Mouse (Mus musculus) liver, adult 2 months (tissue): ENCODE measurements at regions not wholly inside any gene's neighbourhood (a gene's known extent, or its start where the extent isn't known, plus 50 kb on each side); places are given as distances from the start of the nearest gene placed in this dataset.

Experiments
- DNase-seq: peaks from one replicate; pipeline ENCODE4 v3.0.0-alpha.2; 2011; ENCODE audit warnings: low read depth, low spot score; ENCODE audit errors: extremely low read depth
- H3K27ac ChIP-seq: fragments of 200-500 bp; replicated peaks from 2 replicates; pipeline ENCODE4 v1.5.1; 2012; ENCODE audit warnings: low read depth, mild to moderate bottlenecking, control low read depth, inconsistent platforms, low read length; ENCODE audit not compliant: insufficient read depth
- H3K27me3 ChIP-seq: fragments of 200-500 bp; 2 replicates; pipeline ENCODE4 v1.6.1; 2012; ENCODE audit warnings: mild to moderate bottlenecking, moderate library complexity, low read length, inconsistent platforms; ENCODE audit not compliant: control insufficient read depth, insufficient read depth
- H3K36me3 ChIP-seq: fragments of 200-500 bp; 2 replicates; pipeline ENCODE4 v1.6.1; 2012; ENCODE audit warnings: low read length, inconsistent platforms; ENCODE audit not compliant: control insufficient read depth, insufficient read depth
- H3K4me1 ChIP-seq: fragments of 200-500 bp; 2 replicates; pipeline ENCODE4 v1.6.1; 2011; ENCODE audit warnings: low read length; ENCODE audit not compliant: control insufficient read depth, insufficient read depth
- H3K4me3 ChIP-seq: fragments of 200-500 bp; 2 replicates; pipeline ENCODE4 v1.5.1; 2011; ENCODE audit warnings: low read depth, mild to moderate bottlenecking, control low read depth, low read length, moderate library complexity; ENCODE audit not compliant: insufficient read depth
- H3K79me2 ChIP-seq: fragments of 200-500 bp; 2 replicates; pipeline ENCODE4 v1.6.1; 2012; ENCODE audit warnings: inconsistent platforms, mild to moderate bottlenecking, low read length, moderate library complexity; ENCODE audit not compliant: control insufficient read depth, insufficient read depth
- H3K9ac ChIP-seq: fragments of 200-500 bp; 2 replicates; pipeline ENCODE4 v1.6.1; 2012; ENCODE audit warnings: low read depth, mild to moderate bottlenecking, control low read depth, inconsistent platforms, low read length
- CTCF ChIP-seq: fragments of 200-500 bp; IDR thresholded peaks from 2 replicates; pipeline ENCODE4 v1.5.1; 2011; ENCODE audit warnings: low read depth, low read length, control low read depth
- POLR2A ChIP-seq: fragments of 200-500 bp; IDR thresholded peaks from 2 replicates; pipeline ENCODE4 v1.6.1; 2011; ENCODE audit warnings: low read length, control low read depth; ENCODE audit not compliant: insufficient read depth; ENCODE audit errors: extremely low read depth
- WGBS: fragments of 180-500 bp; shearing (Covaris S2); methylation state at CpG from one replicate; pipeline ENCODE4 v1.1.7; 2018; 5-methylcytosine and 5-hydroxymethylcytosine counted together

DNA sequence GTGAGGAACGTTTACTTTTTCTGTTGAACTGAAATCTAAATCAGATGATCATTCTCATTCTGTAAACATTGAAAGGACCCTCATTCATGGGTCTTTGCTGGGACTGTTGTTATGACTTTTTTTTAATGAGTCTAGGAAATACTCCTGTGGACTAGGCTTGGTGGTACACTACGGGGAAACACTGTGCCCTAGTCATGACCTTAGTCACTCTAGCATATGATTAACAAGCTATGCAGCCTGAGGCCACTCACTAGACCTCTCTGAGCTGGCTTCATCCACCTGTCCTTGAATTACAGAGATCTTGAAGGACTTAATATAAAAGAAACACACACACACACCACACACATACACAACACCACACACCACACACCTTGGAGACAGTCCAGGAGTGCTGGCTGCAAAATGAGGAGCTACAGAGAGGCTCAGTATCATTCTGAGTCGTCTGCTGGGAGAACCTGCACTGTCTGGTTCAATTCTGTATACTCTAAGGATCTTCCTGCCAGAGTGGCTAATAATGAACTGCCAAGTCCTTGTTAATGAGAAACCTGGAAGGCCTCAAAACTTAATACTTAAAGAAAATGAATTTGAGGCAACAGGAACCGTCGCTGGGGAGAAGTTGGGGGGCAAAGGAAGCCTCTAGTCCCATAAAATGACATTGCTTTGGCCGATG, 428.0 kb downstream of the Atp23 start:
- Histone ChIP-seq H3K9ac (no peak overlapping the region), H3K79me2 (no peaks in the 10 kb centered on the region), H3K27ac (no peak overlapping the region), H3K4me1 (no peaks in the 10 kb centered on the region), H3K36me3 (no peaks in the 10 kb centered on the region), H3K4me3 (no peak overlapping the region), H3K27me3 (no peaks in the 10 kb centered on the region)
- no peak for DNase-seq
- 58% methylated on average over 6 of the region's 6 CpGs for WGBS
- TF ChIP-seq POLR2A = no peak
- no peak for TF ChIP-seq CTCF

DNA sequence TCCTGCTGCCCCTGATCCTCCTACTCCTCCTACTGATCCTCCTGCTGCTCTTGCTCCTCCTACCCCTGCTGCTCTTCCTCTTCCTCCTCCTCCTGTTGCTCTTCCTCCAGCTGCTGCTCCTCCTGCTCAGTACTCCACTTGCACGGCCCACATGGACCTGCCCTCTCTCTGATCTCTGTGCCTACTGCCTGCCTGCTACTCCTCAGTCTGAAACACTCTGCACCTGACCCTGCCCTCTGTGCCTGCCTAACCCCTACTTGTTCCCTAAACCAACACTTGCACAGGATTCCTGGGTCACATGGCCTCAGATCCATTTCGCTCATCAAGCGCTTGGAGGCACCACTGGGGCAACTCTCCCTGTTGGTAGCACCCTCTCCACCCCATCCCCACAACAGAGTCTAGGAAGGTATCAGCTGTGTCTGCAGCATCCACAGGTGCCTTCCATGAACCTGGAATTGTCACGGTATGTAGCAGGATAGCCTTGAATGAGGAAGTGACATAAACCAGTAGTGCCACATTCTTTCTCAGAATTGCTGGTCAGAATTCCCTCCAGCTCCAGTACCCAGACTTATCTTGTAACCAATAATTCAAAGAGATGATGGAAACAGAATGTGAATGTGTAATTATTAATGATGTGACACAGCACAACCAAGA, 430.2 kb downstream of the Atp23 start:
- WGBS = 62% methylated on average over 4 of the region's 4 CpGs
- Histone ChIP-seq H3K27ac (no peak overlapping the region), H3K27me3 (no peaks in the 10 kb centered on the region), H3K4me3 (no peak overlapping the region), H3K79me2 (no peaks in the 10 kb centered on the region), H3K36me3 (no peaks in the 10 kb centered on the region), H3K4me1 (no peaks in the 10 kb centered on the region), H3K9ac (no peak overlapping the region)
- TF ChIP-seq CTCF (no peak), POLR2A (no peak)
- no peak for DNase-seq

DNA sequence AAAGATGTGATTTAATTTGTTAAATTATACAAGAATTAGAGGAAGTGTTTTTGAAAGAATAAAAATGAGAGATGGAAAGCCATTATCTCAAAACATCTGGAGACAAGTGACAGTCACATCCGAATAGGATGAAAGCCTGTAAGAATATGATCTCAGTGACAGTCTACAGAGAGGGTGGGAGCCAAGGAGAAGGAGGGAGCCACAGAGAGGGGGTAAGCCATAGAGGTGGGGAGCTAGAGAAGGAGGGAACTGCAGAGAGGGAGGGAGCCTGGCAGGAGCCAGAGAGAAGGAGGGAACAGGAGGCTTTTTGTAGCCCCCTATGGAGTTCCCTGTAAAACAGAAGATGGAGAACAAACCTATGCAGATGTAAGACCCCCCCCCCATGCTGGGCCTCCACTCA, 438.4 kb downstream of the Atp23 start:
- Histone ChIP-seq H3K9ac (no peak overlapping the region), H3K79me2 (no peaks in the 10 kb centered on the region), H3K27ac (no peak overlapping the region), H3K4me3 (no peak overlapping the region), H3K36me3 (no peaks in the 10 kb centered on the region), H3K27me3 (no peaks in the 10 kb centered on the region), H3K4me1 (no peaks in the 10 kb centered on the region)
- TF ChIP-seq CTCF (no peak), POLR2A (no peak)
- DNase-seq = no peak
- WGBS = 71% methylated on average over 1 of the region's 1 CpGs

DNA sequence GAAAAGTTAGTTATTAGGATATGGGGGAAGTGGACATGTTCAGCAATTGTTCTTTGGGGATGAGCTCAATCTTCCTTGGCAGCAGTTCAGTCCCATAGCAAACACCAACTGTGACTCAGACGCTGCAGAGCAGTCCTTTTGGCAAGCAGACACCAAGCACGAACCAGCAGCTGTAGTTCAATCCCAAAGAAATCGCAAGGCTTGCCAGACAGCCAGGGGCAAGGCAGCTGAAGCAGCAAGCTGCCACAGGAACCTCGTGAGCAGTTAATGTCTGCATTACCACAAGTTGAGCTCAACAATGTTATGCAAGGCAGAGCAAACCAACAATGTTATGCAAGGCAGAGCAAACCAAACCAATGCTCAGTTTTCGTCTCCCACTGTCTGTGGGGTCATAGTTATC, 442.6 kb downstream of the Atp23 start:
- Histone ChIP-seq H3K4me3 (no peak overlapping the region), H3K79me2 (no peaks in the 10 kb centered on the region), H3K4me1 (no peaks in the 10 kb centered on the region), H3K9ac (no peak overlapping the region), H3K36me3 (no peaks in the 10 kb centered on the region), H3K27me3 (no peaks in the 10 kb centered on the region), H3K27ac (no peak overlapping the region)
- TF ChIP-seq CTCF = no peak
- TF ChIP-seq POLR2A = no peak
- WGBS = 71% methylated on average over 5 of the region's 5 CpGs
- DNase-seq = no peak

DNA sequence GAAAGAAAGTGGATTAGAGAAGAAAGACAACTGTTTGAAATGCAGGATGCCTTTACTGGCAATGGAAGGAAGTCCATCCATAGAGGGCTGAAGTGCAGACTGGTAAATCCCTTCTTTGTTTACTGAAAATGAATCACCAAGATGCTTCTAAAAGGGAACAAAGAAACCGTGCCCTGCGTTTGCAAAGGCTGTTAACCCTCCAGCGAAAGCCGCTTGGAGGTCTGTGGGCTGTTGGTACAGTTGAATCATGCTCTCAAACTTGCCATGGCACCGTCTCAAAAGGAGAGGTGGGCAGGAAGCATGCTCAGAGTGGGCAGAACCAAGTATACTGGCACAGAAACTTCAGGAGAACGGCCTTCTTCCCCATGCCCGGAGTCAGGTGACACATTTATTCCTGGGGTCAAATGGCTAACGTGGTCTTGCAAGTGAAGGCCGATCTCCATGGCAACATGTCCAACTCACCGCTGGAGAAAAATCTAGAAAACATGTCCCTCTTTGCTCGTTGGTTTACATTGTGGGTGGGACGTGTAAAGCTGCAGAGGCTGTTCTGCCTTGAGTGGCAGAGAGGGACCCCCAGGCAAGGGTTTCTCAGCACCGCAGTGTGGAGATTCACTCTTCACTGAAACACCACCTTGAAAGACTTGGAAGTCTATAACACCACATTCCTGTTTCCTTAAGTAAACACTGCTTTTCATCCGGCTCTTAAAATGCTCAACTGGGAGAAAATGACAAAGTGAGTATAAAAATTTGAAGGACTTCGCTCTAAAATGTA, 448.2 kb downstream of the Atp23 start:
- H3K9ac ChIP-seq = no peak overlapping the region
- H3K4me3 ChIP-seq = no peak overlapping the region
- no peaks in the 10 kb centered on the region for H3K36me3 ChIP-seq
- no peaks in the 10 kb centered on the region for H3K79me2 ChIP-seq
- H3K27ac ChIP-seq = no peak overlapping the region
- H3K4me1 ChIP-seq = no peaks in the 10 kb centered on the region
- no peak for TF ChIP-seq CTCF
- TF ChIP-seq POLR2A = no peak
- WGBS = 84% methylated on average over 15 of the region's 15 CpGs
- no peaks in the 10 kb centered on the region for H3K27me3 ChIP-seq
- DNase-seq = no peak
